Mouse (Mus musculus) bone marrow macrophage, adult 2 months (primary cell): ENCODE results near the gene Tbx2. TPM values are rescaled to one million over a fixed set of nuclear protein-coding genes. Genes with fewer than 3 reads are reported as not detected.

Experiments
- H3K27ac ChIP-seq: 2 replicates; pipeline ENCODE4 v1.5.1; 2012; ENCODE audit warnings: low read depth, low read length; ENCODE audit not compliant: insufficient read depth
- H3K4me1 ChIP-seq: 2 replicates; pipeline ENCODE4 v1.6.1; 2012; ENCODE audit warnings: low read length; ENCODE audit not compliant: control insufficient read depth, insufficient read depth
- H3K4me3 ChIP-seq: 2 replicates; pipeline ENCODE4 v1.5.1; 2012; ENCODE audit warnings: mild to moderate bottlenecking, low read length, moderate library complexity; ENCODE audit not compliant: insufficient read depth
- CTCF ChIP-seq: IDR thresholded peaks from 2 replicates; pipeline ENCODE4 v1.5.1; 2012; ENCODE audit warnings: low read depth, mild to moderate bottlenecking, low read length, moderate library complexity
- POLR2A ChIP-seq: IDR thresholded peaks from 2 replicates; pipeline ENCODE4 v1.6.1; 2012; ENCODE audit warnings: mild to moderate bottlenecking, low read depth, low read length, borderline replicate concordance
- polyA plus RNA-seq: library from polyadenylated mRNA; stranded (reverse); fragments of >200 nt; gene quantifications from 2 replicates; pipeline ENCODE4 v1.2.4, GENCODE M21; 2012; ENCODE audit not compliant: missing spikeins, insufficient read depth, insufficient read length

Tbx2 gene
- polyA plus RNA-seq, 1 experiment, result 0.20 TPM

GRCm38 (mm10) chr11:85823181-85823580, 9.2 kb upstream of the Tbx2 start:
- TF ChIP-seq CTCF (peak; percentile 70), POLR2A (no peak)
- Histone ChIP-seq H3K4me1 (no peaks in the 10 kb centered on the region), H3K27ac (no peak overlapping the region), H3K4me3 (no peak overlapping the region)

- TF ChIP-seq POLR2A (no peak), CTCF (no peak)
- H3K27ac ChIP-seq, result no peak overlapping the region
- no peak overlapping the region for H3K4me3 ChIP-seq
- no peaks in the 10 kb centered on the region for H3K4me1 ChIP-seq
These were observed 8.6 kb upstream of the Tbx2 start for GRCm38 (mm10) chr11:85823794-85824193.

- no peaks in the 10 kb centered on the region for H3K4me1 ChIP-seq
- TF ChIP-seq POLR2A (no peak), CTCF (no peak)
- no peak overlapping the region for H3K27ac ChIP-seq
- H3K4me3 ChIP-seq, result no peak overlapping the region
These were observed 7.3 kb upstream of the Tbx2 start for GRCm38 (mm10) chr11:85825031-85825430.

GRCm38 (mm10) chr11:85825823-85826222, 6.5 kb upstream of the Tbx2 start:
- Histone ChIP-seq H3K4me3 (no peak overlapping the region), H3K4me1 (no peaks in the 10 kb centered on the region), H3K27ac (no peak overlapping the region)
- TF ChIP-seq POLR2A, result no peak
- TF ChIP-seq CTCF, result no peak

GRCm38 (mm10) chr11:85827342-85827741, 5.0 kb upstream of the Tbx2 start:
- H3K4me1 ChIP-seq, result no peaks in the 10 kb centered on the region
- H3K27ac ChIP-seq, result no peak overlapping the region
- TF ChIP-seq CTCF (no peak), POLR2A (no peak)
- H3K4me3 ChIP-seq, result no peak overlapping the region

- Histone ChIP-seq H3K4me3 (no peak overlapping the region), H3K27ac (no peak overlapping the region), H3K4me1 (no peaks in the 10 kb centered on the region)
- TF ChIP-seq POLR2A (no peak), CTCF (no peak)
These were observed 3.4 kb upstream of the Tbx2 start for GRCm38 (mm10) chr11:85828691-85829519.

GRCm38 (mm10) chr11:85829520-85830440, 2.6 kb upstream of the Tbx2 start:
- Histone ChIP-seq H3K27ac (no peak overlapping the region), H3K4me1 (no peaks in the 10 kb centered on the region), H3K4me3 (no peak overlapping the region)
- TF ChIP-seq CTCF (no peak), POLR2A (no peak)

GRCm38 (mm10) chr11:85830901-85831341, 1.4 kb upstream of the Tbx2 start:
- TF ChIP-seq CTCF (no peak), POLR2A (no peak)
- H3K27ac ChIP-seq, result no peak overlapping the region
- no peak overlapping the region for H3K4me3 ChIP-seq

GRCm38 (mm10) chr11:85831656-85832230, 608 bp upstream of the Tbx2 start:
- no peak for TF ChIP-seq CTCF
- TF ChIP-seq POLR2A, result no peak
- no peaks in the 10 kb centered on the region for H3K4me1 ChIP-seq
- H3K4me3 ChIP-seq, result 0 out of 2 replicates have a peak overlapping the region, but pooled peaks have one; percentile 16
- H3K27ac ChIP-seq, result no peak overlapping the region

More at GRCm38 (mm10) chr11:85830901-85831341, 1.4 kb upstream of the Tbx2 start:
- H3K4me1 ChIP-seq, result no peaks in the 10 kb centered on the region
